Mouse (Mus musculus) thymus, postnatal 0 days (tissue): ENCODE results near the gene Tmem219. TPM values are rescaled to one million over a fixed set of nuclear protein-coding genes. Genes with fewer than 3 reads are reported as not detected.
"Not testable (repeated sequence)": the region's sequence is repeated elsewhere in the genome, so short reads cannot be mapped to it uniquely, and the experiment has no call there.

Source experiments
- DNase-seq: peaks from one replicate; pipeline ENCODE4 v3.0.0-alpha.2; 2015; ENCODE audit warnings: low spot score
- polyA plus RNA-seq: library from polyadenylated mRNA; unstranded; fragments of >200 nt; fragmentation: Nextera tagmentation; extraction: Ambion mirVana; gene quantifications from 2 replicates; pipeline ENCODE4 v1.2.1, GENCODE M21; 2015

Tmem219 gene
- polyA plus RNA-seq, 1 experiment from 2014 or later: 38.9 TPM

DNA sequence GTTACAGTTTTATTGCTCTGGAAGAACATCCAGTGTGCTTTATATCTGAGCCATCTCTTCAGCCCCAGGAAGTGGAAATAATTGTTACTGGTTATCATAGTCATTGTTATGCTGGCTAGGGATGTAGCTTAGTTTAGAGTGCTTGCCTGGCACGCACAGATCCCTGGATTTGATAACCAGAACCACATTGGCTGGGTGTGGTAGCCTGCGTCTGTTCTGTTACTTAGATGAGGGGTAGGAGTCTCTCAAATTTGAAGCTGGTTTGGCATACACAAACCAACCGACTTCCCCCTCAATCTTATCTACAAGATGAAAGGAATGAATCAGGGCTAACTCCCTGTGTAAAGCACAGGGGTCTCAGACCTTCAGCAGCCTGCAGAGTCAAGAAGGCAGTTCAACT, 3.6 kb upstream of the Tmem219 start:
- no peak for DNase-seq

DNA sequence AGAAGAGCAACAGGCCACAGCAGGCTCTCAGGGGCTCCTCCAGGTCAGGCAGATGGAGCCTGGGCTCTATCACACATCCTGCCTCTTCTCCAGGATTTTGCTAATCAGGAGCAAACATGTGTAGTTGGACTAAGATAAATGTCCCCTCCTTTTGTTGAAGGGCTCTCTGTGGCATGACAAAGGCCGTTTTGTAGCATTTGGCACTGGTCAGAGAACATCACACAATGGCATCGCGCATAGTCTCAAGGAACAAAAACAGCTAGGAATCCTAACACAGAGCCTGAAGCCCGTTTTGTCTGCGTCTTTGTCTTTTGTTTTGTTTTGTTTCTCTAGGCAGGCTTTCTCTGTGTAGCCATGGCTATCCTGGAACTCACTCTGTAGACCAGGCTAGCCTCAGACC, 1.3 kb upstream of the Tmem219 start:
- no peak for DNase-seq

DNA sequence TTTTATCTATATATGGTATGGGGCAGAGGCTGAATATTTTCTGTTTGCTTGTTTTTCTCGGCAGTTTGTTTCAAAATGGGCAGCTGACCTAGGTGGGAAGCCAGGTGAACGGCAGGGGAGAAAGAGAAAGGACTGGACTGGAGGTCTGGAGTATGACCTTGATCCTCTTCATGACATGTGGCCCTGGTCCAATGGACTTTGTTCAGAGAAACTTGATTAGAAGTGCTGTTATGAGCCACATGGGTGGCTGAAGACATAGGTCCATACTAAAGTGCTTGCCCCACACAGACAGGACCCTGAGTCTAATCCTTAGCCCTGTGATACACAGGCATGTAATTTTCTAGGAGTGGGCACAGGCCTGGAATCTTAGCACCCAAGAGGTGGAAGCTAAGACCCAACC, 1.2 kb downstream of the Tmem219 start:
- DNase-seq: no peak

DNA sequence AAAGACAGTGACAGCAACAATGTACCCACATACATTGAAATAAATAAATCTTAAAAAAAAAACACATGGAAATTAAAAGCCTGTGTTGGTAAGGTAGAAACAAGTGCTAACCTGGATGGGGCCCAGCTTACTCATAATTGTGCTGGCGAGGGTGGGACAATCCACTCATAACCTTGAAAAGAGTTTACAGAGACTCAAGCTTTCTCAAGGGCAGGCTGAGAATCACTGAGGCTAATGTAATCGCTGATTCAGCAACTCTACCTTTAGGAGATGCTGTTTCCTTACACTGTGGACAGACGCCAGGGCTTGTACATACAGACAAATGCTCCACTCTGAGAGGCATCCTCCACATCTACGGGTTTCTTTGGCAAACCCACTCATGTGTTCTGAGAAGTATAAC, 2.7 kb downstream of the Tmem219 start:
- no peak for DNase-seq

DNA sequence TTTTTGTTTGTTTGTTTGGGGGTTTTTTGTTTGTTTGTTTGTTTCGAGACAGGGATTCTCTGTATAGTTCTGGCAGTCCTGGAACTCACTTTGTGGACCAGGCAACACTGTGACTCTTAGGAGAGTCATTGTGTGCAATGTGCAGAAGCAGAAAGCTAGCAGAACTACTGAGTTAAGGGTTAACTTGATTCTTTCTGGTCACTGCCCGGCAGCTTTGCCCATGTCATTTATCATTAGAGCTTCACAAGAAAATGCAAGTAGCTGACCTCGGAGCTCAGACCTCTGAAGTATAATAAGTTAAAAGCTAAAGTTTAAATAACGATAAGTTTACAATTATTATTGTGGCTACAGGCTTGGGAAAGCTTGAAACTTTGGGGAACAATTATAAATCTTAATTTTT, 4.4 kb downstream of the Tmem219 start:
- DNase-seq: not testable (repeated sequence)

DNA sequence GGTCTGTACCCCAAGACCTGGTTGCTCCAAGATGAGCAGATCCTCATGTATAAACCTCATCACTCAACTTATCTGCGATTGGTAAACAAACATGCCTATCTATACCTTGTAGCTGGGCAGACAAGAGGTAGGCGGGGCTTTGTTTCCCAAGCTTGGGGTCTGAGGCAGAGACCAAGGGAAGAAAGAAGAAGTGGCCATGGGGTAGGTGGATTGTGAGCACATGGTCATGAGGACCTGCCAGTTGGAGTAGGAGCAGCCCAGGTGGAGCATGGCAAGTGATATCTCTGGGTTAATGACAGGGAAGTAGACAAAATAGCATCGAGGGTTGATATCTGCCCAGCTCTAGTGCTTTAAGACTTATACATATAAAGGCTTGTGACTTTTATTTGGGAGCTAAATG, 7.9 kb downstream of the Tmem219 start:
- DNase-seq: no peak

DNA sequence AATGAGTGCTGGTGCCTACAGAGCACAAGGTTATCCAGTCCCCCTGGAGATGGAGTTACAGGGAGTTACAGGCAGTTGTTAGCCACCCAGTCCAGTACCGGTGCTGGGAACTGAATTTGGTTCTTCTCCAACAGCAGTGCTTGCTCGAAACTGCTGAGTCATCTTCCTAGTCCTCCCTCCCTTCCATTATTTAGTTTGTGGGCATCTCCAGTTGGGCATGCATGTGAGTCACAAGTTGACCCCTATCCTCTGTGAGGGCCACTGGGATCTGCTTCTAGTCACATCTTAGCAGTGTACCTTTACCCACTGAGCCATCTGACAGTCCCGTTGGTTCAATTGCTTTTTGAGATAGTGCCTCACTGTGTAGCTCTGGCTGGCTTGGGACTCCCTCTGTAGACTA, 17.1 kb downstream of the Tmem219 start:
- no peak for DNase-seq

DNA sequence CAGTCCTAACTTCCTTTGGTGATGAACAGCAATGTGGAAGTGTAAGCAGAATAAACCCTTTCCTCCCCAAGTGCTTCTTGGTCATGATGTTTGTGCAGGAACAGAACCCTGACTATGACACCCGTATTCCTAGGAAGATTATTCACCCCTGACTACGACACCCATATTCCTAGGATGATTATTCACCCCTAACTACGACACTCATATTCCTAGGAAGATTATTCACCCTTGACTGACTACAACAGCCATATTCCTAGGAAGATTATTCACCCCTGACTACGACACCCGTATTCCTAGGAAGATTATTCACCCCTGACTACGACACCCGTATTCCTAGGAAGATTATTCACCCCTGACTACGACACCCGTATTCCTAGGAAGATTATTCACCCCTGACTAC, 22.9 kb downstream of the Tmem219 start:
- not testable (repeated sequence) for DNase-seq

DNA sequence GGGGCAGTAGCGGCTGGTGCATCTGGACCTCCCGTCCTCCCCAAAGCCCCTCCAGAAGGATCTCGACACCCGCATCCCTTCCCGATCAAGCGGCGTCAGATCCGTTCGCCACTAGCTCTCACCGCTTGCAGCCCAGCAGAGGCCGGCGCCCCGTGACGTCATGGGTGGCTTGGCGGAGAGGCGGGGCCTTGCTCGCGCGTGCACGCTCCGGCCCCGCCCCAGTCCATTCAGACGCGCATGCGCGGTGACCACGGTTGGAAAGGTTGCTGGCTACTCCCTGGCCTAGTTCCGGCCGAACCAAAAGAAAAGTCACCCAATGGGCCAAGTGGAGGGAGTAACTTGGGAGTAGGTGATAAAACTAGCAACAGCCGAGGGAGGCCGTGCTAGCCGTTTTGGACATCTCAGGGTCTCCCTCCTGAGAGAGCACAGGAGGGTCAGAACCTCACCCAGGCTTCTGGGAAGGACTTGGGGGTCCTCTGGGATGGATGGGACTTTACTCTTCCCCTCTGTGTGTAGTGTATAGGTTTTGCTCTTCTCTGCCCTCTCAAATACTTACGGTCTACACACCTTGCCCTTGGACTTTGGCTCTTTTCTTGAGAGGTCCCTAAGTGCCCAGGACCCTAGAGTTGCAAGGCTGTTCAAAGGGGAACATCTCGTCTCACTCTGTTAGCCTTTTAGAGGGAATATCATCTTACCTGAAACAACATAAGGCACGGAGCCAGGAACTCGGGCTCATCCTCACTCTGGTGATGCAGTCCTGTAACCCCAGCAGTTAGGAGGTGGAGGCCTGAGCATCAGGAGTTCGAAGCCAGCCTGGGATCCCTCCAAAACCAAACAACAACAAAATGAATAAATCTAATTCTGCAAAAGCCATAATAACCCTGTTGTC, 24.4 kb downstream of the Tmem219 start:
- peak; percentile 88 for DNase-seq

DNA sequence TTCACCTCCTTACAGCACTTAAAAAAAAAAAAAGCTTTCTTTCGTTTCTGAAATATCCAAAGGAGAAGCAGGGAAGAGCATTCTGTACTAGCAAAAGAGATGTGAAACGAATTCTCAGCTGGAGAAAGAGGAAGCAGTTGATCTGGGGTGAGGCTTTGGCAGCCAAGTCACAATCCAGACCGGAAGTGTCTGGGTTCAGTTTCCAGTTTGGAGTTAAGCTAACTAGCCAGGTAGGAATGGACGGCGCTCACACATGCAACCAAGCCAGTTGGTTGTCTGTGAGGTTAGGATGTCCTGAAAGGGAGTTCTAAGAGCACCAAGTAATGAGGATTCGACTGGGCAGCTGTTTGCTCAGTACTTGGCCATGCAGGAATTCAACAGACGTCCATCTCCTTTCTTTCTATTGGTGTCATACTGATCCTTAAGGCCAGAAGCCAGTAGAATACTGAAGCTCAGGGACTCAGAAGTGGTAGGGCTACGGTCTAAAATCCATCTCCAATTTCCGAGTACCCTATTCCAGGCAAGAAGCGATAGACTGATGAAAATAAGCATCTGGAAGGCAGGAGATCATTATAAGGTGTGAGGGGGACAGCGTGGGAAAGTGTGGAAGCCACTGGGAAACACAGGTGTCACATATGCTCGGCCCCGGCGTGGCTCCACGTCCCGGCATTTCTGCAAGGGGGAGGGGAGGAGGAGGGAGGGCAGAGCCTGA, 25.2 kb downstream of the Tmem219 start:
- peak; percentile 38 for DNase-seq

DNA sequence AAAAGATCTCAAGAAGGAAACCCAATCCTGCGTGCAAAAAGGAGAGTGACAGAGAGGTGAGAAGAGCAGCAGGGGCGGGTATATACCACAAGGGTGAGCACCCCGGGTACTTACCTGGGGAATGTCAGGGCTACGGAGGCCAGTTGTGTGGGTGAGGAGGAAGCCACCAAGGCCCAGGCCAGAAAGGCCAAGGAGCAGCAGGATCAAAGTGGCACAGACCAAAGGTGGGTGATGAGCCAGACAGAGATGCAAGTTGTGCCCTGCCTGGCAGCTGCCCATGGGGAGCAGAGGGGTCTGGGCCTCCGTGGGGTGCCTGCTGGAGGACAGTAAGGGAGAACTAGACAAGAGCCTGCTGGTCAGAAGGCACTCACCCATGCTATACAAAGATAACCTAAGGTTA, 25.8 kb downstream of the Tmem219 start:
- no peak for DNase-seq

DNA sequence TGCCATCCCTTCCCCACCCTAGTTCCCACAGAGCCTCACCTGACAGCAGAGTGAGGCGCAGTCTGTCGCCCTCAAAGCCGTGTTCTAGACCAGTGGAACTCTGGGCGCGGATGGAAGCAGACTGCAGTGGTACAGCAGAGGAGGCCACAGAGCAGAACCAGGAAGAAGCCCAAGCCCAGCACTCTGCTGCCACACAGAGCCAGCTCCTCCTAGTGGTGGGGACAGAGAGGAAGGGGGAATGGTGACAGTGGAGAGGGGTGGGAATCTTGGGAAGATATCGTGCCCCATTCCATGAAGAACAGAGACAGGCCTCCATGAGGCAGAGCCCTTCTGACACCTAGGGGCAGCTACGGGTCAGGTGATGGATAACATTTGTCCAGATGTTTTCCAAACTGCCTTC, 33.9 kb downstream of the Tmem219 start:
- no peak for DNase-seq

DNA sequence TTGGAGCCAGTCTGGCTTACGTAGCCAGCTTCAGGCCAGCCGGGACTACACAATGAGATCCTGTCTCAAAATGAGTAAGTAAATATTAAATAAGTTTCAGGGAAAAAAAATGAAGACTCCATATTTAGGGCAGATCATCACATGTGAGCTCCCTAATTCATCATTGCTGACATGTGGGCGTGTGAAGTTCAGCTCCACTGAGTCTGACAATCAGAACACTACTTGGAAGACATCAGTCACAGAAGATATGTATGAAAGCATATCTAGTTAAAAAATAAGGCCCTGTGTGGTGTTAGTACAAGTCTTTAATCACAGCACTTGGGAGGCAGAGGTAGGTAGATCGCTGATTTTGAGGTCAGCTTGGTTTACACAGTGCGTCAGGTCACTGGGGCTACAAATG, 35.4 kb downstream of the Tmem219 start:
- no peak for DNase-seq

DNA sequence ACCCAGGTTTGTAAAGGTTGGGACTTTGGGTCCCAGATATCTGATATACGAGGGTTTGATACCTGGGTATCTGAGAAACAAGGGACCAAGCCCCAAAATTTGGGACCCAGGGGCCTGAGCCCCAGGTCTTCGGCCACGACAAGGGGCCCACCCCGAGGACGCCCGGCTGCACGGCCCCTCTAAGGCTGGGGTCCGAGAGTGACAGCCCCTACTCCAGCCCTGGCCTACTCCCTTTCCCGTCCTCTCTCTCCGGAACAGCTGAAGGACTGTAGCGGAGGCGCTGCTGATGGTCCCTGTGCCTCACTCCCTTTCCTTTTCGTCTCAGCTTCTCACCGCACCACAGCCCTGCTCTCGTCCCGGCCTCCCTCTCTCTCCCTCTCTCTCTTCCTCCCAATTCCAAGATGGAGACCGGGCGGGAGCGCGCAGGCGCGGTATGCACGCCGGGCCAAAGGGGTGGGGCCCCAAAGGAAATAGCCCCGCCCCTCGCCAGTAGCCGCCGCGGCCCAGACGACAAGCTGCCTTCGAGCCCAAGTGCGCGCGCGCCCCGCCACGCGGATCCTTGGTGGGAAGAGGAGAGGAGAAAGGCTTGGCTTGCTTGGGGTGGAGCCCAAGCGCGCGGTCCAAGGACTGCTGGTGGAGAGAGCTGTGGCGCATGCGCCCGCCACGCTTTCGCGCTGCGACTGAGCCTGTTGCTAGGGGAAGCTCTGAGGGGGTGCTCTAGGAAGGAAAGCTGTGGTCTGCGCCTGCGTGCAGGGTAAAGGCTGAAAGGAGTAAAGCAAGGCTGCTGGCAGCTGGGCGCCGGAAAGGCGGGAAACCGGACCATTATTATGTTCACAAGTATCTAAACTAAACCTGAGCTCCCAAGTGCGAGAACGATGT, 38.2 kb downstream of the Tmem219 start, which contains the start of gene Taok2:
Gene Taok2, minus strand, starts transcription at position 418 of the 879 bp plus-strand sequence.
- peak; percentile 96 for DNase-seq

DNA sequence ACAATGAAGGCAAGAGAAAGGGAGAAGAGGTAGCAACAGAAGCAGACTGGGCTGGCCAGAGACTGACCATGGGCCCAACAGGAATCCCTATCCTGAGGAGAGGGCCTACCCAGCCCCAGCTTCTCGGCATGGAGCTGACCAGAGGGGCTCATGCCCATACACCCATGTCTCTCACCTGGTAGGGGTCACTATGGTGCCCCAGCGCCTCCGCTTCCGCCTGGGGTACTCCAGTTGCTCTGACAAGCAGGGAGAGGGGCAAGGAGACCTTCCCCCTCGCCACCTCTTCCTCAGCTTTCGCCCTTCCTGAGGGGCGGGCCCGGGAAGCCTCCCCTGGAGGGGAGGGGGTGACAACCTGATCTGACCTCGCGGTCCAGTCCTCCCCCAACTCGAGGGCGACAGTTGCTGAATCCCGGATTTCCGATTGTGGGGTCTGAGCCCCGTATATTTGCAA, 39.0 kb downstream of the Tmem219 start:
- peak; percentile 28 for DNase-seq

DNA sequence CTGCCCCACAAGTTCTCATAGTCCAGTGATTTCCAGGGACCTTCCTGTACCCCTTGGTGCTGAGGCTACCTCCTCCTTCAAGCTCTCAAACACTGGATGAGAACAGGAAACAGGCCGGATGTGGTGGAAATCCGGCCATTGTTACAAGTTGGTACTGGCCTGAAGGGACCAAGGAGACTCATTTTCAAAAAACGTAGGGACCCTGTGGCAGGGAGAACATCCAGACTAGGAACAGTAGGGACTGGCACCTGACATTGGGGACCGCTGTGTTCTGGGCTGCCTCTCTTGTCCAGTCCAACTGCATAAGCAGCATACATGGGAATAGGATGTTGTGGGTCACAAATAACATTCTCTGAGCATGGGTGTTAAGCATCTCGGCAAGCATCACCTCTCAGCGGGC, 41.7 kb downstream of the Tmem219 start:
- no peak for DNase-seq

DNA sequence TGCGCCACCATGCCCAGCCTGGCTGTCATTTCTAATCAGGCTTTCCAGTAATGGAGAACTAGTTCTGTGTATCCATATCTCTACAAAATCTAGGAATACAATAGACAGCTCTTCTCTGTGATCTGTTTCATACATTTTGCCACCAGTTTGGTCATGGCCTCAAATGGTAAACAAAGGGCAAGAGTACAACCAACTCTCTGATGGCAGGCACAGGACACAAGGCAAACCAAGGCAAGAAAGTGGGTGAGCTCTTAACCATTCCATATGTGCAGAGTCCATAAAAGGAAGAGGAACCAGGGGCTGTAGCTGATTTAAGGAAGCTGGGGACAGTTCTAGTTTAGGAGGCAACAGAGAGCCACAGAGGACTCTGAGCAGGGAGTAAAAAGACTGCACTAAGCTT, 45.5 kb downstream of the Tmem219 start:
- DNase-seq: no peak

DNA sequence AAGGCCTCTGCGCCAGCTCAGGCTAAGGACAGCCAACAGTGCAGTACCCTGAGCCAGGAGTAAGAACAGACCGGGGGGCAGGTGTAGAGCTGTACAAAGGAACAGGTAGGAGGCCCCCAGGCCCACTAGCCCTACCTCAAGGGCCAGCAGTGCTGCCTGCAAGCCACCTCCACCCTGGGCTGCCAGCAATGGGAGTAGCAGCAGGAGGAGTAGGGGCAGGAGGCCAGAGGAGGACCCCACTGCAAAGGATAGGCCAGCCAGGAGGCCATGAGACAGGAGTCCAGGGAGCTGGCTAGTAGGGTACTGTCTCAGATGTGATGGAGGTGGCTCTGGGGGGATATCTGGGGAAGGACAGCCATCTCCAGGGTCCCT, 52.2 kb downstream of the Tmem219 start:
- DNase-seq: no peak

DNA sequence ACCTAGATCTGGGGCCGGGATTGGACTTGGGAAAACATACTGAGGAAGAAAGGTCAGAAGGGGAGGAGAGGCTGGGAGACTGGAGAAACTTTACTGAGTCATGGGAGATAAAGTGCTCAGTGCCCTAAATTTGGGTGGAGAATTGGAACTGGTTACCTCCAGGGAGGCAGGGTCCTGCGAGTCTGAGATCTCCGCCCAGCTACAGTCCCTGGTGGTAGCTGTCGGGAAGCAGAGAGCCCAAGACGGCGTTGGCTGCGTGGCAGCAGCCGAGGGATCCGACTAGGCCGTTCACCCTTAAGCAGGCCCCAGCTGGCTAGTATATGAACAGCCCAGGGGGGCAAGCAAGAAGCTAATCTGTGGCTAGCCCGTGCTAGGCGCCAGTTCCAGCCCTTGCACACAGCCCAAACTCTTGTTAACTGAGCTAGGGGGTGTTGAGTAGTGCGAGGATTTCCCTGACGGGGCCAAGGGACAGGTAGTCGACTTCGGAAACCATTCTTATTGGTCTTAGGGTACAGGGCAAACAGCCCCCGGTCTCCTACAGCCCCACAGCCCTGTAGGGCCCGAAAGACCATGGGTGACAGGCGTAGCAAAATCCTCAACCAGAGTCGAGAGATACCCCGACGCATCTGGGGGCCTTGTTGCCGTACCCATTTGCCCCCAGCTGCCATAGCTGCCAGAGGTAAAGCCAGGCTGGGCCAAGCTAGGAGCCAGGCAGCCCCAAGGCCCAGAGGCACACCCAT, 52.8 kb downstream of the Tmem219 start:
- DNase-seq: no peak

DNA sequence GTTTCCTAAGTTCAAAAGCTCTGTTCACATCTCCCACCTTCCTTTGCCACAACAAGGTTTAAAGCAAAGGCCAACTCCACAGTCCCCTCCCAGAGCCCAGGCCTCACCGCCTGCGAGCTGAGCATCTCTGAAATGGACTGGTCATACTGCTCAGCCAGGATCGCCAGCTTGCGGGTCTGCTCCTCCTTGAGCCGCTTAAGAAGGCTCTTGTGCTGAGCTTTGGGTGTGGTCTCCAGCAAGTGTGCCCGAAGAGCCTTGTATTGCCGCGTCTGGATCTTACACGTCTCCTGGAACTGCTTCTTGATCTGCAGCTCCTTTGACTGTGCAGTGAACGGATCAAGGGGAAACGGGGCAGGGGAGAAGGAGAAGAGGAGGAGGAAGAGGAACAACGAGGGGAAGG, 54.7 kb downstream of the Tmem219 start:
- no peak for DNase-seq

DNA sequence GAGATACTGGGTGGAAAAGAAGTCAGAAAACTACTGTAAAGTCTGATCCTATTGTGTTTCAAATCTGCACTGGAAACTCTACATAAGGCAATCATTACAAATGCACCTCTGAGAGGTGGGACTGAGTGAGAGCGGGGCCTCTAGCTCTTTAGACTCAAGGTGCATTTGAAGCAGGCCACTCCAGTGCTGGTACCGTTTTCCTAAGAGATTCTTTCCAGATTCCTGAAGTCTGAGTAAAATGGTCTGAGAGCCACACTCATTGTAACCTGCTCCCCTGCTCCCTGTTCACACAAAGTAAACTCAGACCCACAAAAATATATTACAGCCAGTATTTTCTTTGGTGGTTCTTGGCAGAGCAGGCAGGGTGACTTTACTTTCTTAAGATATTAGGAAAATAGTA, 55.2 kb downstream of the Tmem219 start:
- no peak for DNase-seq
